Mouse (Mus musculus) CD4-positive, CD25-positive, alpha-beta regulatory T cell, adult 2 months (primary cell): ENCODE results near the gene Sgpp2.
A peak's percentile ranks its signal among the peaks of the same experiment; 100 is the strongest.

Experiments
- DNase-seq: peaks from one replicate; pipeline ENCODE4 v3.0.0-alpha.2; 2012; ENCODE audit warnings: low read depth, low spot score

The Sgpp2 gene

GRCm38 (mm10) chr1:78448091-78448490 is 137.9 kb downstream of the Sgpp2 start:
- no peak for DNase-seq

- DNase-seq: no peak
These were observed 141.1 kb downstream of the Sgpp2 start for GRCm38 (mm10) chr1:78451070-78451854.

- DNase-seq: no peak
These were observed 142.4 kb downstream of the Sgpp2 start for GRCm38 (mm10) chr1:78452544-78452943.

- peak; percentile 5 for DNase-seq
These were observed 143.7 kb downstream of the Sgpp2 start for GRCm38 (mm10) chr1:78453886-78454285.

GRCm38 (mm10) chr1:78454659-78455058 is 144.5 kb downstream of the Sgpp2 start:
- peak; percentile 57 for DNase-seq
